Mouse (Mus musculus) cerebellum, adult 2 months (tissue): ENCODE data around the gene Mpnd. TPM values are rescaled to one million over a fixed set of nuclear protein-coding genes. Genes with fewer than 3 reads are reported as not detected.

ENCODE experiments used
- DNase-seq, 2 experiments: peaks; one replicate each; pipeline ENCODE4 v3.0.0; 2021
- H3K27ac ChIP-seq: fragments of 200-500 bp; 2 replicates; pipeline ENCODE4 v1.5.1; 2012; ENCODE audit warnings: low read length, control low read depth, inconsistent platforms; ENCODE audit not compliant: insufficient read depth
- H3K27me3 ChIP-seq: fragments of 200-500 bp; 2 replicates; pipeline ENCODE4 v1.6.1; 2012; ENCODE audit warnings: inconsistent platforms, mild to moderate bottlenecking, low read length, moderate library complexity; ENCODE audit not compliant: control insufficient read depth, insufficient read depth
- H3K4me1 ChIP-seq: fragments of 200-500 bp; 2 replicates; pipeline ENCODE4 v1.6.1; 2011; ENCODE audit warnings: low read length; ENCODE audit not compliant: control insufficient read depth, insufficient read depth
- H3K4me3 ChIP-seq: fragments of 200-500 bp; replicated peaks from 2 replicates; pipeline ENCODE3; 2011; ENCODE audit warnings: mild to moderate bottlenecking, low read depth, low read length, control low read depth; ENCODE audit not compliant: insufficient read depth
- CTCF ChIP-seq: fragments of 200-500 bp; IDR thresholded peaks from 2 replicates; pipeline ENCODE4 v1.5.1; 2011; ENCODE audit warnings: low read depth, mild to moderate bottlenecking, control low read depth, low read length, moderate library complexity, borderline replicate concordance; ENCODE audit not compliant: insufficient read depth
- POLR2A ChIP-seq: fragments of 200-500 bp; IDR thresholded peaks from 2 replicates; pipeline ENCODE4 v1.6.1; 2011; ENCODE audit warnings: low read length, control low read depth, borderline replicate concordance; ENCODE audit not compliant: insufficient read depth
- whole genome bisulfite sequencing: fragments of 180-500 bp; shearing (Covaris S2); methylation state at CpG from one replicate; pipeline ENCODE4 v1.1.7; 2018; 5-methylcytosine and 5-hydroxymethylcytosine counted together
- polyA plus RNA-seq: library from polyadenylated mRNA; depleted of rRNA; stranded (reverse); fragments of >200 nt; gene quantifications from 2 replicates; pipeline ENCODE4 v1.2.3, GENCODE M21; 2012; rRNA removed

The Mpnd gene
- 183 and 193 TPM in 2 replicates for polyA plus RNA-seq

- peak; percentile 65 to 81 for DNase-seq
- Histone ChIP-seq H3K4me3 (peak within 1 kb of the TSS; percentile 73), H3K27ac (peak within 1 kb of the TSS; percentile 71), H3K4me1 (peaks cover 13% of the 10 kb centered on the region), H3K27me3 (no peaks in the 10 kb centered on the region)
- 21% methylated on average over 13 of the region's 13 CpGs for WGBS
- TF ChIP-seq CTCF (no peak), POLR2A (peak; percentile 40; the same call in 1 of the 2 replicates)
Observed at GRCm38 (mm10) chr17:56005415-56006061, at the start of gene Mpnd, which contains the start of gene Stap2. Mpnd (plus strand) TSS chr17:56005711. Stap2 (minus strand) TSS chr17:56005584.

- peak; percentile 88 to 89 for DNase-seq
- TF ChIP-seq CTCF (no peak), POLR2A (peak; percentile 48; the same call in 1 of the 2 replicates)
- 1% methylated on average over 26 of the region's 26 CpGs for WGBS
- Histone ChIP-seq H3K4me3 (peak overlapping the region; percentile 60), H3K4me1 (peaks cover 14% of the 10 kb centered on the region), H3K27me3 (no peaks in the 10 kb centered on the region), H3K27ac (no peak overlapping the region)
Observed at GRCm38 (mm10) chr17:55956129-55956528, 49.4 kb upstream of the Mpnd start.

GRCm38 (mm10) chr17:55956591-55956990 lies 48.9 kb upstream of the Mpnd start:
- H3K27ac ChIP-seq = no peak overlapping the region
- no peak for TF ChIP-seq POLR2A
- TF ChIP-seq CTCF = no peak

GRCm38 (mm10) chr17:55957168-55957567 lies 48.3 kb upstream of the Mpnd start:
- TF ChIP-seq CTCF (peak; percentile 85), POLR2A (no peak)
- H3K27ac ChIP-seq = no peak overlapping the region
- peak; percentile 77 to 85 for DNase-seq
- WGBS = 11% methylated on average over 9 of the region's 9 CpGs
- peaks cover 14% of the 10 kb centered on the region for H3K4me1 ChIP-seq
- no peak overlapping the region for H3K4me3 ChIP-seq
- no peaks in the 10 kb centered on the region for H3K27me3 ChIP-seq

More at GRCm38 (mm10) chr17:55956591-55956990, 48.9 kb upstream of the Mpnd start:
- WGBS = 32% methylated on average over 6 of the region's 6 CpGs
- no peaks in the 10 kb centered on the region for H3K27me3 ChIP-seq
- peak overlapping the region; percentile 60 for H3K4me3 ChIP-seq
- no peak for DNase-seq
- H3K4me1 ChIP-seq = peaks cover 14% of the 10 kb centered on the region

- no peaks in the 10 kb centered on the region for H3K27me3 ChIP-seq
- 75% methylated on average over 13 of the region's 13 CpGs for WGBS
- DNase-seq = peak; percentile 25 to 32
- TF ChIP-seq CTCF = no peak
- no peak for TF ChIP-seq POLR2A
- H3K27ac ChIP-seq = 0 out of 2 replicates have a peak overlapping the region, but pooled peaks have one; percentile 4
- H3K4me1 ChIP-seq = peaks cover 14% of the 10 kb centered on the region
- no peak overlapping the region for H3K4me3 ChIP-seq
Observed at GRCm38 (mm10) chr17:55957726-55958583, 47.6 kb upstream of the Mpnd start.

- Histone ChIP-seq H3K4me1 (peaks cover 14% of the 10 kb centered on the region), H3K27me3 (no peaks in the 10 kb centered on the region), H3K4me3 (peak overlapping the region; percentile 89), H3K27ac (0 out of 2 replicates have a peak overlapping the region, but pooled peaks have one; percentile 4)
- TF ChIP-seq CTCF (no peak), POLR2A (no peak)
- WGBS = 23% methylated on average over 2 of the region's 2 CpGs
- no peak for DNase-seq
Observed at GRCm38 (mm10) chr17:55958584-55958886, 47.0 kb upstream of the Mpnd start.

- Histone ChIP-seq H3K27me3 (no peaks in the 10 kb centered on the region), H3K4me1 (peaks cover 14% of the 10 kb centered on the region), H3K27ac (peak within 1 kb of the TSS; percentile 87), H3K4me3 (peak within 1 kb of the TSS; percentile 89)
- peak; percentile 96 to 97 for DNase-seq
- under 1% methylated on average over 46 of the region's 46 CpGs for WGBS
- TF ChIP-seq POLR2A (peak; percentile 68; the same call in 1 of the 2 replicates), CTCF (no peak)
Observed at GRCm38 (mm10) chr17:55958918-55959728, 46.4 kb upstream of the Mpnd start, which contains the start of gene Yju2. Yju2 (plus strand) TSS chr17:55959099.
